Mouse (Mus musculus) liver, postnatal 0 days (tissue): ENCODE data around the gene Wwp2.

Source experiments
- CTCF ChIP-seq: sonication (generic); IDR thresholded peaks from 2 replicates; pipeline ENCODE4 v1.5.1; 2016; ENCODE audit warnings: antibody characterized with exemption, low read depth
- EP300 ChIP-seq: IDR thresholded peaks from 2 replicates; pipeline ENCODE4 v1.6.1; 2016; ENCODE audit warnings: antibody characterized with exemption, low read depth, mild to moderate bottlenecking

DNA sequence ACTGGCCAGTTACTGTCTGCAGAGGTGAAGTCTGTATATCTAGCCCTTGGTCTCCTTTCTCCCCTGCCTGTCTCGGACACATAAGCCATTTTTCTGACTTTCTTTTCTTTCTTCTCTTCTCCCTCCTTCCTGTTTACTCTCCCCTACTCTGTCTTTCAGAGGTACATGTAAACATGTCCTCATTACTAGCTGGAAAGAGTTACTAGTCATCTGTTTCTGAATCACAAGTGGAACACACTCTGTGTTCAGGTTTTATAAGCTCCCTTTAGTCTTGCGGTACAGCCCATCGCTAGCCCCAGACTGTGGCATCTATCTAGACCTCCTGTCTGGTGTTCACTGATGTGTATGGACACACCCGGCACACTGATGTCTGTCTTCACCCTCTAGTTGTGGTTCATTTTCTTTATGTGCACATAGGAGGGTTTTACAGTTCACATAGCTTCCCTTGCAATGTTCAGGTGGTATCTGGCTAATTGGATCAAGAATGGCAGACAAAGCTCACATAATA is 12.3 kb downstream of the Wwp2 start:
- TF ChIP-seq CTCF (no peak), EP300 (no peak)
